Mouse (Mus musculus) midbrain, embryonic 11.5 days (tissue): ENCODE measurements around the gene Arnt. TPM values are rescaled to one million over a fixed set of nuclear protein-coding genes. Genes with fewer than 3 reads are reported as not detected.
"Not testable (repeated sequence)": the region's sequence is repeated elsewhere in the genome, so short reads cannot be mapped to it uniquely, and the experiment has no call there.

ENCODE experiments used
- ATAC-seq: fragments of 200-750 bp; cut with Nextera tagmentation; 2 replicates; pipeline ENCODE4 v1.8.0; 2017; ENCODE audit warnings: moderate TSS enrichment, moderate library complexity; ENCODE audit not compliant: low FRiP score
- DNase-seq: peaks from one replicate; pipeline ENCODE4 v3.0.0; 2015; ENCODE audit warnings: low spot score; ENCODE audit errors: missing footprints
- H3K27ac ChIP-seq: fragments of 300-500 bp; sonication (generic); 2 replicates; pipeline ENCODE4 v1.5.1; 2014; ENCODE audit warnings: low read depth, low read length
- H3K27me3 ChIP-seq: fragments of 300-500 bp; sonication (generic); 2 replicates; pipeline ENCODE4 v1.6.1; 2014; ENCODE audit warnings: mild to moderate bottlenecking, low read length, moderate library complexity, mixed read lengths; ENCODE audit not compliant: control insufficient read depth, insufficient read depth
- H3K36me3 ChIP-seq: fragments of 300-500 bp; sonication (generic); 2 replicates; pipeline ENCODE4 v1.6.1; 2014; ENCODE audit warnings: mild to moderate bottlenecking, low read length, moderate library complexity, mixed read lengths; ENCODE audit not compliant: control insufficient read depth, insufficient read depth
- H3K4me1 ChIP-seq: fragments of 300-500 bp; sonication (generic); 2 replicates; pipeline ENCODE4 v1.6.1; 2014; ENCODE audit warnings: low read length; ENCODE audit not compliant: control insufficient read depth, insufficient read depth
- H3K4me2 ChIP-seq: fragments of 300-500 bp; sonication (generic); 2 replicates; pipeline ENCODE4 v1.6.1; 2014; ENCODE audit warnings: mild to moderate bottlenecking, moderate library complexity
- H3K4me3 ChIP-seq: fragments of 300-500 bp; sonication (generic); 2 replicates; pipeline ENCODE4 v1.5.1; 2014; ENCODE audit warnings: low read depth, low read length
- H3K9ac ChIP-seq: fragments of 300-500 bp; sonication (generic); 2 replicates; pipeline ENCODE4 v1.6.1; 2014; ENCODE audit warnings: low read length
- H3K9me3 ChIP-seq: fragments of 300-500 bp; sonication (generic); 2 replicates; pipeline ENCODE4 v1.6.1; 2016; ENCODE audit warnings: low read length; ENCODE audit not compliant: control insufficient read depth
- WGBS: fragments of 180-500 bp; shearing (Covaris S2); extraction: QIAGEN DNeasy Blood & Tissue Kit; methylation state at CpG from one replicate; pipeline ENCODE4 v1.1.7; 2014; 5-methylcytosine and 5-hydroxymethylcytosine counted together
- polyA plus RNA-seq: library from polyadenylated mRNA; unstranded; fragments of >200 nt; fragmentation: Nextera tagmentation; extraction: Ambion mirVana; gene quantifications from 2 replicates; pipeline ENCODE4 v1.2.1, GENCODE M21; 2014

Arnt gene
- polyA plus RNA-seq, 1 experiment from 2014 or later, result 27.0 TPM

DNA sequence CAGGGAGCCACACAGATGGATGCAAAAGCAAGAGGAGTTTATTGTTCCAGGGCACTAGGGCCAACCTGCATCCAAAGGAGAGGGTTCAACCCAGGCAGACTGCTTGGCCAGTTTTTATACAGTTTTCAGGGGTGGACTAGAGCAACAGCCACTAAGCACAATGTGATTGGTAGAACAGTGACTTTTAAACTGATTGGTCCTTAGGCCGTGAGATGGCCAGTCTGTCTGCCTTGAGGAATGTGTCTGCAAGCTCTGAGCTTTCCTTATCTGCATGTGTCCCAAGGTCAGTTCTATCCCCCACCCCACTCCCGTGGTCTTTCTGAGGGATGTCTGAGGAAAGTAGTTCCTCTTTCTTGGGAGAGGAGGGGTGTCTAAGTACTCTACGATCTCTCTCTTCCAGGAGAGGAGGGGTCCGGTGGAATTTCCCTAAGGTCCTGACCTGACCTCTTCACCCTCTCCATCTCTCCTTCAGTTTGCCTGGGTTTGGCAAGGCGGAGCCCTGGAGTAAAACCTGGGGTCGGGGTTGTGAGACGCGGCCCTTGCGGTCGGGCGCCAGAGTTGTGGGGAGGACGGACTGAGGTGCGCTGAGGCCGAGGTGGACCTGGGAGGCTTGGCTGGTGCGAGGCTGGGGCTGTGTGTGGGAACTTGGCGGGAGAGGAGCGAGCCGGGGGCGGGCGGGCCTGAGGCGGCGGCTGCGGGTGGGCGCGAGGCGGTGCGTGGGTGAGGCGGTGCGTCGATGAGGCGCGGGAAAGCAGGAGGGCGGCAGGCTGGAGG lies 6.9 kb upstream of the Arnt start:
- not testable (repeated sequence) for DNase-seq, H3K9me3 ChIP-seq, H3K36me3 ChIP-seq, H3K27me3 ChIP-seq, H3K4me1 ChIP-seq, H3K9ac ChIP-seq, H3K27ac ChIP-seq
- Histone ChIP-seq H3K4me2 (peak overlapping the region; percentile 32; the same call in 1 of the 2 replicates), H3K4me3 (peak overlapping the region; percentile 24)
- WGBS, result 54% methylated on average over 8 of the region's 33 CpGs
- ATAC-seq, result peak; percentile 80

DNA sequence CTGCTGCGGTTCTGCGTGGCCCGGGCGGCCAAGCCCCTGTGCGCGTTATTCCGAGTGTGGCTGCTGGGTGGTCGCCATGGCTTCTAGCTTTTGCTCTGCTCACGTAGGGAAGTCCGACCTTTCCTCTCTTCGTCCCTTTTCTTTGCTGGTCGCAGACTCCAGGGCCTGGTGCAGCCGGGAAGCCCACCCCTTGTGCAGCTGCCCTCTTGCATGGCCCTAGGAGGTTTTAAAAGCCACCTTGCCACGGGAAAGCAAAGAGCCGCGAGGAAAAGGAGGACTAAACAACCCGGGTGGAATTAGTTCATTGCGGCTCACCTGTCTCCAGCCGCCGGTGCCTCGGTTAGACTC lies 6.3 kb upstream of the Arnt start:
- Histone ChIP-seq H3K4me3 (peak overlapping the region; percentile 24), H3K4me2 (peak overlapping the region; percentile 32)
- not testable (repeated sequence) for H3K9ac ChIP-seq, H3K4me1 ChIP-seq, H3K27me3 ChIP-seq, ATAC-seq, H3K36me3 ChIP-seq, H3K9me3 ChIP-seq, H3K27ac ChIP-seq
- 16% methylated on average over 12 of the region's 21 CpGs for WGBS
- peak; percentile 88 for DNase-seq

- not testable (repeated sequence) for H3K4me1 ChIP-seq, H3K9ac ChIP-seq, H3K36me3 ChIP-seq, H3K9me3 ChIP-seq, H3K27me3 ChIP-seq, H3K27ac ChIP-seq, DNase-seq, H3K4me3 ChIP-seq, H3K4me2 ChIP-seq, ATAC-seq
- 76% methylated on average over 4 of the region's 11 CpGs for WGBS
These were observed 5.8 kb upstream of the Arnt start for GRCm38 (mm10) chr3:95428423-95428822.

GRCm38 (mm10) chr3:95433301-95433915 lies 780 bp upstream of the Arnt start:
- Histone ChIP-seq H3K4me1 (peaks cover 6% of the 10 kb centered on the region), H3K27ac (no peak overlapping the region), H3K4me2 (peak overlapping the region; percentile 68), H3K27me3 (no peaks in the 10 kb centered on the region), H3K4me3 (no peak overlapping the region; the same call in 1 of the 2 replicates), H3K36me3 (no peaks in the 10 kb centered on the region; the same call in 1 of the 2 replicates), H3K9ac (no peak overlapping the region), H3K9me3 (no peaks in the 10 kb centered on the region)
- DNase-seq, result no peak
- WGBS, result 72% methylated on average over 10 of the region's 10 CpGs
- no peak for ATAC-seq

DNA sequence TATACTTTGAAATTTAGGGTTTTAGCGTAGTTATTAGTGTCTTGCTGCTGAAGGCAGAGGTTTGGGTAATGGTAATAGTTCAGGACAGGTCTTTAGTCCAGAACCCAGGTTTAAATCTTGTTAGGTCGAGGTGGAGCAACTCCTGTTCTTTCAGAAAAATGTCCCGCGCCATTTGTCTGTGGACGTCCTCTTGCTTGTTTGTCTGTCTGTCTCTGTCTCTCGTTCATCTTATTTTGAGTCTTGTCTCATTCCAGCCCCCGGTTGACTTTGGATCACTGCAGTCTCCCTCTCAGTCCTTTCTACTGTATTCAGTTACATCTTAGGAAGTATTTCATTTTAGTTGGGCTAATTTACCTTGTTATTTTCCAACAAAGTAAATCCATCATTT lies 789 bp downstream of the Arnt start:
- H3K9me3 ChIP-seq, result no peaks in the 10 kb centered on the region
- WGBS, result 4% methylated on average over 7 of the region's 7 CpGs
- no peaks in the 10 kb centered on the region; the same call in 1 of the 2 replicates for H3K36me3 ChIP-seq
- peak overlapping the region; percentile 82 for H3K9ac ChIP-seq
- no peaks in the 10 kb centered on the region for H3K27me3 ChIP-seq
- H3K4me2 ChIP-seq, result peak overlapping the region; percentile 68
- H3K4me1 ChIP-seq, result peaks cover 6% of the 10 kb centered on the region
- peak overlapping the region; percentile 89 for H3K4me3 ChIP-seq
- DNase-seq (no peak), ATAC-seq (no peak)
- H3K27ac ChIP-seq, result no peak overlapping the region; the same call in 1 of the 2 replicates

- WGBS, result 82% methylated on average over 1 of the region's 1 CpGs
- H3K4me2 ChIP-seq, result peak overlapping the region; percentile 68; the same call in 1 of the 2 replicates
- no peaks in the 10 kb centered on the region; the same call in 1 of the 2 replicates for H3K36me3 ChIP-seq
- no peaks in the 10 kb centered on the region for H3K9me3 ChIP-seq
- H3K4me3 ChIP-seq, result no peak overlapping the region
- H3K27ac ChIP-seq, result no peak overlapping the region
- no peak overlapping the region for H3K9ac ChIP-seq
- no peaks in the 10 kb centered on the region for H3K27me3 ChIP-seq
- no peak for ATAC-seq
- peaks cover 6% of the 10 kb centered on the region for H3K4me1 ChIP-seq
- DNase-seq, result no peak
These were observed 1.4 kb downstream of the Arnt start for GRCm38 (mm10) chr3:95435561-95435960.

DNA sequence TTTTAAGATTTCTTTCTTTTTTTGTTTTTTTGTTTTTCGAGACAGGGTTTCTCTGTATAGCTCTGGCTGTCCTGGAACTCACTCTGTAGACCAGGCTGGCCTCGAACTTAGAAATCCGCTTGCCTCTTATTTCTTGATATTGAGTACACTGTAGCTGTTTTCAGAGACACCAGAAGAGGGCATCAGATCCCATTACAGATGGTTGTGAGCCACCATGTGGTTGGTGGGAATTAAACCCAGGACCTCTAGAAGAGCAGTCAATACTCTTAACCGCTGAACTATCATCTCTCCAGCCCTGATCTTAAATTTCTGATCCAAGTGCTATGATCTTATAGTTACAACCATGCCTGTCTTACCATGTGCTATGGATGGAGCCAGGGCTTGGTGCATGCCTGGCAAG lies 4.4 kb downstream of the Arnt start:
- not testable (repeated sequence) for H3K4me1 ChIP-seq, H3K27me3 ChIP-seq, H3K9ac ChIP-seq, H3K4me3 ChIP-seq, ATAC-seq, H3K9me3 ChIP-seq, H3K4me2 ChIP-seq, H3K27ac ChIP-seq, H3K36me3 ChIP-seq, DNase-seq
- 95% methylated on average over 4 of the region's 4 CpGs for WGBS

- H3K4me2 ChIP-seq, result no peak overlapping the region
- ATAC-seq, result no peak
- H3K4me1 ChIP-seq, result peaks cover 6% of the 10 kb centered on the region
These were observed 5.5 kb downstream of the Arnt start for GRCm38 (mm10) chr3:95439670-95440069.

GRCm38 (mm10) chr3:95442406-95443117 lies 8.4 kb downstream of the Arnt start:
- DNase-seq, result no peak
- Histone ChIP-seq H3K4me1 (no peaks in the 10 kb centered on the region), H3K9ac (no peak overlapping the region), H3K9me3 (no peaks in the 10 kb centered on the region), H3K4me2 (no peak overlapping the region), H3K36me3 (no peaks in the 10 kb centered on the region; the same call in 1 of the 2 replicates), H3K27ac (no peak overlapping the region), H3K27me3 (no peaks in the 10 kb centered on the region), H3K4me3 (no peak overlapping the region)
- 96% methylated on average over 5 of the region's 5 CpGs for WGBS
- no peak for ATAC-seq

More at GRCm38 (mm10) chr3:95439670-95440069, 5.5 kb downstream of the Arnt start:
- Histone ChIP-seq H3K9me3 (no peaks in the 10 kb centered on the region), H3K36me3 (no peaks in the 10 kb centered on the region; the same call in 1 of the 2 replicates), H3K4me3 (no peak overlapping the region), H3K27me3 (no peaks in the 10 kb centered on the region), H3K9ac (no peak overlapping the region), H3K27ac (no peak overlapping the region)
- no peak for DNase-seq
